Mouse (Mus musculus): Measurements from ENCODE around the gene Olfr586.

Olfr586 gene

DNA sequence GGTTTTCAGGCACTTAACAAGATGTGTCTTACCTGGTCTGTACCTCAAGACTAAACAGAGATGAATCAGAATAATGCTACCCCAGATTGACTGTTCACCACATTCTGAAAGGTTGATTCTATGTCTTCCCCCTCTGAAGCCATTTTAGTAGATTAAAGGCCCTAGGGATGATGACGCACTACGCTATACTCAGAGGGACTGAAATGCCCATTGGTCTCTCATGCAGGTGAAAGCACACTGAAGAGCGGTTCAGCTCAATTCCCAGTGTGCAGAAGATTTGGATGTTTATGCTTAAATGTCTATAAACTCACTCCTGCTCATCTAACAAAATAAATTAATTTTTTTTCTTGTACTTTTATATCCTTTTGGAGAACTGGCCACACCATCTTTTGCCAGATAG is at the start of gene Olfr586:
Gene Olfr586 (minus strand): TSS at position 101 of the 400 bp plus-strand sequence.
- no peak for DNase-seq

DNA sequence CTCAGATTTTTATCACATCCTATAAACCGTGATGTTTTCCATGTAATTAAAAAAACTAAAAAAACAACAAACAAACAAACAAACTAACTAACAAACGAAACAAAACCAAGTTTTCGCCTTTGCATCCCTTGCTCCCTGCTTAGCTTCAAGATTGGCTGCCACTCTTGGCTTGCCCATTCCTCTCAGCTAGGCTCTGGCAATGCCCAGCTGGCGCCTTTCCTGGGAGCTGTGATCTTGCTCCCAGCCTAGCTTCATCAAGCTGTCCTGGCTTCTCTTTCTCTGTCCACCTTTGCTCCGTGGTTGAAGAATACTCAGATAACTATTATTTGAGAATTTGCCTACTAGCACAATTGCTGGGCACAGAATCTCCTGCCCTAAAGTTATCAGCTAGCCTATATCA is 44.3 kb upstream of the Olfr586 start:
- DNase-seq, result no peak

DNA sequence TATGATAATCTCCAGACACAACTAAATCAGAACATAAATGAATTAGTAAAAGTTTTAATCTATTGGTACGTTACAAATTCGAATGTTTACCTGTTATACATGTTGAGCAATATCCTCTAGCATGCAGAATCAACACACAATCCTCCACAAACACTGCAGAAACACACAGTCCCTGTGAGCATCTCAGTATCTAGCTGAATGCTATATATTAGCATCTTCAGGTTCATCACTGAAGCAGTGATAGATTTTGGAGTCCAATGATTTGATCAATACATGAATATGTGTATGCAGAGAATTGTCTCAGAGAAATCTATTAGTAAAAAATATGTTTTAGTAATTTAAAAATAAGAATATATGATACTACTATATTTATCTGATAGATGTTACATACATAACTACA is 30.8 kb upstream of the Olfr586 start, which contains the start of gene Olfr589:
Gene Olfr589 (minus strand): TSS at position 101 of the 400 bp plus-strand sequence.
- no peak for DNase-seq

DNA sequence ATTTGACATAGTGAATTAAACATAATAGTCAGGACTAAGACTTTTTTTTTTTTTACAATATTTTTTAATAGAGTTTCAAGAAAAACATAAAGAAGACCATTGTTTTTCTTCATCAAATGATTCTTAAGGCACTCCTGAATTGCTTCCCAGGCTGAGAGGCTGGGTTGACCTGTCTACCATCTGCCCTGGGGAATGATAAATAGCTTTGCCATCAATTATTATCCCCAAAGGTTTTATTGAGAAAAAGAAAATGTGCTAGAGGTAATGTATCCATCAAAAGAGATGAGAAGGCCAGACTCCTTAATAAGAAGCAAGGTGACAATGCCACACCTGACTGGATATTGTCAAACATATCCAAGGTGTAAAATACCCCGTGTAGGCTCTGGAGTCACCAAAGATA is 15.1 kb upstream of the Olfr586 start, which contains the start of gene Olfr588-ps1:
Gene Olfr588-ps1 (plus strand): TSS at position 301 of the 400 bp plus-strand sequence.
- no peak for DNase-seq

DNA sequence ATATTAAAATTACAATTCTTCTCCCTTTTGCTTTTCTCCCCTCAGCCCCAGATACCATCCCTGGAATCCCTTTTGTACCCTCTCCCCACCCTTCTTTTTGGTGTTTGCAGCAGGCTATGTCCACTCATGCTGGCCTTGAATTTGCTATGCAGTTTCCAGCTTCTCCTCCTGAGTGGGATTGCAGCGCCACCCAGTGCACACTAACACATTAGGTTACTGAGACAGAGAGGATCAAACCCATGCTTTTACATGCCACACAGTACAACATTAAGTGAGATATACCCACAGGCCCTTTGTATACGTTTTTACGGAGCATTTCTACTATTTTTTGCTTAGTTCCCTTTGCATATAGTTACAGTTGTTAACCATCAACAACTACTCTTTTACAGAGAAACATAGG is 6.0 kb downstream of the Olfr586 start:
- peak; percentile 8 for DNase-seq

DNA sequence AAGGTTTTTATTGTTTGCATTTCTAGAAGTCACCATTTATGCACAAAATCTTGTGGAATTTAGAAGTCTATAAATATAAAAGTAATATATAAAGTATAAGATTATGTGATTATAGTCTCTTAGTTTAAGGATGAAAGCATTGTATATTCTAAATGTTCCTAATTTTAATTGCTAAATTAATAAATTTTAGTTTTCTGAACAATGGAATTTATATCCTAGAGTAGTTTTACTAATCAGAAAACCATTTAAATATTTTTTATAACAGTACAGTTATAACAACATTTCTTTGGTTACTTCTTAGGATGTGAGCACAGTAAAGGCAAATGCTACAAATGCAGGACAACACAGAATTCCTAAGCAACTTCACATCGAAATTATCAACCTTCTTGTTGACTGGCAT is 28.0 kb downstream of the Olfr586 start, which contains the start of gene Olfr585:
Gene Olfr585 (plus strand): TSS at position 301 of the 400 bp plus-strand sequence.
- DNase-seq, result no peak

DNA sequence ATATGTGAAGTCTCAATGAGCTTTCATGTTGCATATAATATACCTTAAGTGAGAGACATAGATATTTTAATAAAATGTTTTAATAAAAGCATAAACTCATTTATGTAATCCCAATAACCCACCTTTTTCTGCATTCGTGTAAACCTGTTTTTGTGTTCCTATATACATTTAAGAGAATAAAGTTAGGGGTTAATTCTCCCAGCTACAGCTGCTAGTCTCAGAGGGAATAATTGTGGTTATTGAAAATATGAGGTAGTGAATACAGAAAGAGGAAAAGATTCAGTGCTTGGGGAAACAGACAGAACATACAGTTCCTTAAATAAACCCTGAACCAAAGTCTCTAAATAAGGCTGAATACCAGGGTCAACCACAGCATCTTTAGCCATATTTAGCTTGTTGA is 43.9 kb downstream of the Olfr586 start, which contains the start of gene Olfr584:
Gene Olfr584 (plus strand): TSS at position 301 of the 400 bp plus-strand sequence.
- DNase-seq, result no peak

Data from liver (tissue).